Mouse (Mus musculus) CD4-positive helper T cell, adult 2 months (primary cell): ENCODE results near the gene Slc38a9.

Source experiments
- DNase-seq: peaks from one replicate; pipeline ENCODE4 v3.0.0-alpha.2; 2012; ENCODE audit warnings: low read depth, missing footprints, low spot score

Gene Slc38a9

GRCm38 (mm10) chr13:112744061-112744849 lies 83.7 kb downstream of the Slc38a9 start:
- no peak for DNase-seq

- DNase-seq, result no peak
Measured at GRCm38 (mm10) chr13:112745936-112746694, 85.6 kb downstream of the Slc38a9 start.

DNA sequence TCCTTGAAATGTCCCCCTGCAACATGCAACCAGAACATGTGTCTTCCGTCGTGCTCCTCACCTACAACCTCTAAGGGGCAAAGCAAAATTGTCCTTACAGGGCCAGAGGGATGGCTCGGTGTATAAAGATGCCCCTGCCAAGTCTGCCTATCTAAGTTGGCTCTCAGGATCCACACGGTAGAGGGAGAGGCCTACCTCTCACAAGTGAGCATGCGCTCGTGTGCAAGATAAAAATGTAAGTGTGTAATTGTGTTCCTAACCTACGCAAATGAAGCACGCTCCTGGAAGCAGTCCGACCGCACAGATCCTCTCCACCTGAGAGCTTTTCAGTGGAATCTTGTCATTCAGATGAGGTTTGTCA lies 86.1 kb downstream of the Slc38a9 start:
- DNase-seq, result no peak

- no peak for DNase-seq
Measured at GRCm38 (mm10) chr13:112747808-112748430, 87.4 kb downstream of the Slc38a9 start.

GRCm38 (mm10) chr13:112748808-112749510 lies 88.4 kb downstream of the Slc38a9 start:
- DNase-seq, result no peak

- DNase-seq, result no peak
Measured at GRCm38 (mm10) chr13:112749881-112750280, 89.3 kb downstream of the Slc38a9 start.

DNA sequence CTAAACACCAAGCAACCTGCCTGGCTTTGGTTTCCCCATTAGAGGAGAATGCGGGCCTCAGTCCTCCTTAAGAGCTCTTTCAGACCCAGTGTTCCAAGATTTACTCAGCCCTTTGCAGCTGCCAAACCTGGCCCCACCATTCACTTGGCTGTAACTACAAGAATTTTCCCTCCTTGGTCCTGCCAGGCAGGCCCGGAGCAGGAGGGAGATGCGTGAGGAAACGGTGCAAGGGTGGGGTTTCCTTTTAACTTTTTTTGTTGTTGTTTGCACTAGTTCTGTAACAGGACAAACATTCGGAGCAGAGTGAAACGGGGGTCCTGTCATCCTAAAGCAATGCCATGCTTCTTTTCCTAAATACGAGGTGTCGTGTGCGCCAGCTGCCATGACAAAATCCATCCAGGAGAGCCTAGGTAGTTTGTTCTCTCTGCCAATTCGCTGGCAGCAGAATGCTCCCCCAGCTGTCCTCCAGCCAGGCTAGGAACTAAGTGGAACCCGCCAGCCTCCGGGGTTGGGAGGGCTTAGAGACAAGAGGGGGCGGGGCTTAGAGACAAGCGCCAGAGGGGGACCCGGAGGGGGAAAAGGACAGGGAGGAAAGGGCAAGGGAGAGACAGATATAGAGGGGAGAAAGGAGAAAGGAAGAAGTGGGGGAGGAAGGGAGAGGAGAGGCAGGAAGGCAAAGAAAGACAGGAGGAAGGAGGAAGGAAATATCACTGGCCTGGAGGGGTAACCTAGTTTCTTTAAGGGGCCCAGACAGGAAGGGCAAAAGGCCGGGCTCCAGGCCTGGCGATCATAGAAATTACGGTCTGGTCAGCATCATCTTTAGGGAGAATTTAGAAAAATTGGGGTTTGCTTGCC lies 91.1 kb downstream of the Slc38a9 start:
- DNase-seq, result no peak

DNA sequence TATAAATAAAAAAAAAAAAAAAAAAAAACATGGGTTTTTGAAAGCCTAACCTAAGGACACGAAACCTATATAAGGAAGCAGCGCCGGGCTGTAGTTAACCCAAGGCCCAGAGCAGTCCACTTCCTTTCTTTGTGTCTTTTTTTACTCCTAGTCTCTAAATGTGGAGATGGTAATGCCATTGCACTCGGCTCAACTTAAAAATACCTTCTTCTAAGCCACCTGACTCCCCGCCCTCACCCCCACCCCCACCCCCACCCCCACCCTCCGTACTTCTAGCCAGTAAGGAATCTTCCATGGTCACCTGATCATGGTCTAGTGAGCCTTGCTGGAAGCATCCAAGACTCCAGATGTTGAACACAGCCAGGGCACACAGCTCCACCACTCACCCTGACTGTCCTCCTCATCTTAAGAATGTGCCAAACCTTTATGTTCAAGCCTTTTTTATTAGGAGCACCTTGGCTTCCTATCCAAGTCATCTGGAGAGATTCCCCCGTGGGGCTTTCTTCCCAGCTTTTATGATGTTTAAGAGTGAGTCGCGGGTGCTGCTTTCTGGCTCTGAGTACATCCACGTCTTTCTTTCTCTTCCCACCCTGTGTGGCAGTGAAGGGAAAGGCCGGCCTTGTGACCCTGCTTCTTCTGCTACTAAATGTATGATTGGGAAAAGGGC lies 91.9 kb downstream of the Slc38a9 start:
- DNase-seq, result no peak

DNA sequence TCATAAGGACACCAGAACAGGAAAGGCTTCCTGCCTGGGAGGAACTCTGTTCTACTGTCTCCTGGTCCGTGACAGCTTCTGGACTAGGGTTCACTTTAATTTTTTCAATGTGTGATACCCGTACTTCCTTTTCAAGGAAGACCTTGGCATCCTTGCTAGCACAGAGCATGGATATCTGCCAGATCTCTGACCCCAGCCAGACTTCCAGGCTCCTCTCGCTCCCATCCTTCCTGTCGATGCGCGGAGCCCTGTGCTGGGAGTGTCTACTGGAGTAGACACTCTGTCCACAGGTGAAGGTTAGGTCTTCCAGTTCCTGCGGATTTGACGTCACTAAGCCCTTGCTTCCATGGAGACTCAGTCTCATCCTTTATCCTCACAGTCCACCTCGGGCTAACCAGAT lies 93.0 kb downstream of the Slc38a9 start:
- DNase-seq, result no peak

DNA sequence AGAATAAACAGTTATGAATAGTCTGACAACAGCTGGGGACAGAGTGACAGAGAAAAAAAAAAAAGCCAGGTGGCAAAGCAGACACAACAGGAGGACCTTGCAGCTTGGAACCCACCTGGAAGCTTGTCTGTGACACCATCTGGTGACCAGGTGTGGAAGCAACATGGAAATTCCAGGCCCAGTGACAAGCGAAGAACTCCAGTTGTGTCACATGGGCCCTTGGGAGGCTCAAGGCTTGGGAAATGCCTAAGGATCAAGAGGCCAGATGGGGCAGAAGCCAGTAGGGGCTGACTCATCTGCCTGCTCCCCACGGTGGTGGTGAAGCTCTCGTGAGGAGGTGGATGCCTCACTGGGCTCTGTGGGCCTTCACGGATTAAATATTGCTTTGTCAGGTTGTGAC lies 94.3 kb downstream of the Slc38a9 start:
- no peak for DNase-seq

DNA sequence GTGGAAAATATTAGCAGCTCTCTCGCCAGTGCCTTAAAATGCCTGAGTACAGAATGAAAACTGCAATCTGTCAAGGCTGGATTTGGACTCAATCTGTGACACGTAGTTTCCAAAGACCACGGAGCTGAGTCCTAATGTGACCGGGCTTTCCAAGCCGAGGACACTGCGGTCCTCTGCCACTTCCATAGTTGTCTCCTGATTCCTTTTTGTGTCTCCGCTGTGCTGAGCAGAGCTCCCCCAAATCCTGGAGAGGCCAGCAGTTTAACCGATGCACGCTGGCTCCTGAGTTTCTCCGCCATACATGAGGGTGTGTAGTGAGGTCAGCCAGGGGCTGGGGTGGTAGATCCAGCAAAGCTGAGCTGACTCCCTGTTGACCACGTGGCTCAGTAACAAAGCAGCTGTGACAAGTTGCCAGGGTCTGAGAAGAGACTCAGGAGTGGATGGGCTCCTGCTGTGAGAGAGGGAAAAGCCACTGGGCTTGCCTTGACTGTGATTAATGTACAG lies 95.0 kb downstream of the Slc38a9 start:
- no peak for DNase-seq

DNA sequence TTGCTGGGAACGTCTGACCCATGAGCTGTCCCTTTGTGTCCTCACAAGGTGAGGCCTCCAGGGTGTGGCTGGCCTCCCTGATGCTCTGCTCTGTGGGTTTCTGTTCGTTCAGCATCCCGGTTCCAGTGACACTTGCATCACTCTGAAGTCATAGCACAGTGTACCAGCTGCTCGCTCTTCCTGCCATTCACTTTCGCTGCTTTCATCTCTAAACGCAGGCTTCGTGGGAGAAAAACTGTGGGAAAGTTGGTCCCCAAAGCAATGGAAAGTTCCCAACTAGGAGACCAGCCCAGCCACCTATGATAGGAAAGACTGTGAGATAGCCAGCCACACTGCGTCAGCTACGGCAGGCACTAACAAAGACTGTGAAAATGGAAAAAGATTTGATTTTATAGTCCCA lies 96.8 kb downstream of the Slc38a9 start:
- no peak for DNase-seq

DNA sequence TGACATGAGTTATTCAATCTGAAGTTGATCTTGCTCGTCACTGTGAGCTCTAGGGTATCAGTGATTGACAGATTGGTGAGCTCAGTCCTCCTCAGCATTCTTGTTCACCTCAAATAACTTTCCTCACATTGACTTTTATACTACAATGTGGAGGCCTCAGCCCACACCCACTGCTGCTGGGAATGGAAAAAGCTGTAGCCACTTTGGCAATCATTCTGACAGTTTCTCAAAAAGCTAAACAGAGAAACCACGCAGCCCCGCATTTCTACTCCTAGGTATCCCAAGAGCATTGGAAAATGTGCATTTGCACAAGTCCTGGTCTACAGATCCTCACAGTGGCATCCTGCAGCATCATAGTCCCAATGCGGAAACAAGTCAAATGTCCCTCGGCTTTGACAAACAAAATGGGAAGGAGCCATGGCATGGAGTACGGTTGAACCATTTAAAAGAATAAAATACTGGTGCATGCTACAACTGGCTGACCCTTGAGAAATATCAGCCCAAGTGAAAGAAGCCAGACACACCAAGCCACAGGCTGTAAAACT lies 98.1 kb downstream of the Slc38a9 start:
- DNase-seq, result no peak

- no peak for DNase-seq
Measured at GRCm38 (mm10) chr13:112759364-112759763, 98.8 kb downstream of the Slc38a9 start.

DNA sequence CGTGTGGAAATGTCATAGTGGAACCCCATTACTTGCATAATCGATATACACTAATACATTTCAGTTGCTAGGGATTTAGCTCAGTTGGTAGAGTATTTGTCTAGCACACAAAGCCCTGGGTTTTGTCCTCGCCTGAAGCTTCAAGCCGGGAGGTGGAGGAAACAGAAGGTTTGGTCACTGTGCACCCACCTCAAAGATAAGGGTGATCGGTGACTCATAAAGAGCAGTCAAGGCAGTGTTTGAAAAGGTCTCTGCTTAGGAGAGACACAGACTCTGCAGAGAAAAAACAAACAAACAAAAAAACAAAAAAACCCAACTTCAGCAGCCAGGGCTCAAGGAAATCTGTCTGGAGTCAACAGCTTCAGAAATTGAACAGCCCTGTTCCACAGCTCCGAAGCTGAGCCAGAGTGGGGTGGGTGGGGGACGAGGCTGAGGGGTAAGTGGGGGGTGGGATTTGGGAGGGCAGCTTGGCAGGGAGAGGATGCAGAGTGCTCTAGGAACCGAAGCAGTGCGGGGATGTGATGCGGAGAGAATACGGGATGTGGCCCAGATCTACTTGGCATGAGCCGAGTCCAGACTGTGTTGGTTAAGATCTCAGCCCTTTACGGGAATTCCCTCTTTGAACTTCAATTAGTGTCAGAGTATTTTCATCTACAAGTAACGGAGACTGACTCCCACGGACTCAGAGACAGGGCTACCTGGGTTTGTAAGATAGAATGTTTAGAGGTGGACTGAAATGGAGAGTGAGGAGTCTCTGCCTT lies 99.4 kb downstream of the Slc38a9 start:
- no peak for DNase-seq

GRCm38 (mm10) chr13:112760538-112760881 lies 100.0 kb downstream of the Slc38a9 start:
- DNase-seq, result no peak

DNA sequence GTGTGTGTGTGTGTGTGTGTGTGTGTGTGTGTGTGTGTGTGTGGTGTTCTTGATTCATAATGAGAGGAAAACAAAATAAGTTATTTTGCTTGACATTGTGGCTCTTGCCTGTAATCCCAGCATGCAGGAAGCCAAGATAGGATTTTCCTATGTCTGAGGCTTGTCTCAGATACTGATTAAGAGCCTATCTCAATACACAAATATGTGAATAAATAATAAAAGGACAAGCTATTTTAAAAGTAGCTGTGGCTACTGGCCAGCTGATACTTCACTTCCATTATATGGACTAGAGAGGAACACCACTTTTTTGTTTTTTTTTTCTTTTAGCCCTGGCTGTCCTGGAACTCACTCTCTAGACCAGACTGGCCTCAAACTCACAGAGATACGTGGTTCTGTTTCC lies 101.2 kb downstream of the Slc38a9 start:
- DNase-seq, result no peak

- DNase-seq, result no peak
Measured at GRCm38 (mm10) chr13:112762548-112762947, 102.0 kb downstream of the Slc38a9 start.

- DNase-seq, result no peak
Measured at GRCm38 (mm10) chr13:112763531-112764091, 103.1 kb downstream of the Slc38a9 start.
